Mouse (Mus musculus) ES-E14 (cell line): ENCODE results near the gene Lgals1. TPM values are rescaled to one million over a fixed set of nuclear protein-coding genes. Genes with fewer than 3 reads are reported as not detected.
A peak's percentile ranks its signal among the peaks of the same experiment; 100 is the strongest.

Experiments
- DNase-seq: peaks from one replicate; pipeline ENCODE4 v3.0.0-alpha.2; 2013; ENCODE audit warnings: low read depth, low spot score
- H3K27ac ChIP-seq: 2 replicates; pipeline ENCODE4 v1.5.1; 2012; ENCODE audit warnings: low read depth, mild to moderate bottlenecking, low read length, moderate library complexity, mixed read lengths; ENCODE audit not compliant: poor library complexity, insufficient read depth, severe bottlenecking
- H3K36me3 ChIP-seq: 2 replicates; pipeline ENCODE4 v1.6.1; 2012; ENCODE audit warnings: mild to moderate bottlenecking, low read length, moderate library complexity, mixed read lengths; ENCODE audit not compliant: control insufficient read depth, poor library complexity, insufficient read depth, severe bottlenecking
- H3K4me1 ChIP-seq, 2 experiments: fragments of 150-350 bp in 1 of 2; sonication (generic) in 1 of 2; 2 replicates each; pipeline ENCODE4 v1.6.1; 2012; ENCODE audit warnings: low read length in 2 of 2, mild to moderate bottlenecking in 1 of 2, mixed read lengths in 1 of 2; ENCODE audit not compliant: control insufficient read depth in 2 of 2, insufficient read depth in 2 of 2, poor library complexity in 1 of 2
- H3K4me3 ChIP-seq, 2 experiments: fragments of 150-350 bp in 1 of 2; sonication (generic) in 1 of 2; 2 replicates each; pipeline ENCODE4 v1.5.1; 2012; ENCODE audit warnings: low read length in 2 of 2, low read depth in 1 of 2, mild to moderate bottlenecking in 1 of 2, mixed read lengths in 1 of 2; ENCODE audit not compliant: insufficient read depth in 1 of 2, poor library complexity in 1 of 2, severe bottlenecking in 1 of 2
- H3K9ac ChIP-seq: 2 replicates; pipeline ENCODE4 v1.6.1; 2012; ENCODE audit warnings: low read depth, mild to moderate bottlenecking, low read length, mixed read lengths; ENCODE audit not compliant: poor library complexity, insufficient read depth, severe bottlenecking
- H3K9me3 ChIP-seq: fragments of 150-350 bp; sonication (generic); 2 replicates; pipeline ENCODE4 v1.6.1; 2012; ENCODE audit warnings: low read depth, mild to moderate bottlenecking, low read length; ENCODE audit not compliant: control insufficient read depth, insufficient read depth
- CHD2 ChIP-seq: IDR thresholded peaks from 2 replicates; pipeline ENCODE4 v1.6.1; 2014; ENCODE audit warnings: mild to moderate bottlenecking, low read depth, low read length, inconsistent platforms
- HCFC1 ChIP-seq: IDR thresholded peaks from 2 replicates; pipeline ENCODE4 v1.6.1; 2012; ENCODE audit warnings: low read length, inconsistent platforms, borderline replicate concordance; ENCODE audit not compliant: insufficient read depth
- MAFK ChIP-seq: IDR thresholded peaks from 2 replicates; pipeline ENCODE4 v1.6.1; 2014; ENCODE audit warnings: mild to moderate bottlenecking, low read depth, low read length, inconsistent platforms; ENCODE audit not compliant: insufficient read depth
- ZC3H11A ChIP-seq: IDR thresholded peaks from 2 replicates; pipeline ENCODE4 v1.6.1; 2012; ENCODE audit warnings: low read depth, mild to moderate bottlenecking, inconsistent platforms, low read length, borderline replicate concordance
- ZNF384 ChIP-seq: IDR thresholded peaks from 2 replicates; pipeline ENCODE4 v1.6.1; 2012; ENCODE audit warnings: low read depth, low read length, inconsistent platforms
- in situ Hi-C, 2 experiments: fragments of 600-800 bp; cut with MboI; formaldehyde crosslinking; loops; one replicate each; pipeline ENCODE4 v1.15.1; 2025; ENCODE audit warnings: low sequenced_read_pairs in 2 of 2, inconsistent platforms in 1 of 2; ENCODE audit not compliant: unreplicated experiment in 2 of 2
- total RNA-seq: library from RNA; depleted of rRNA; stranded (reverse); fragments of 300-350 nt; gene quantifications from 2 replicates; pipeline ENCODE4 v1.2.3, GENCODE M21; 2012

Lgals1 gene
- total RNA-seq, 1 experiment, result 1,081 TPM

GRCm38 (mm10) chr15:78937311-78937710, 10.8 kb downstream of the Lgals1 start:
- peaks cover 0 to 15% of the 10 kb centered on the region in 2 experiments; a peak in 1 of 4 replicates for H3K4me1 ChIP-seq
- in situ Hi-C loops, result no loop called here
- DNase-seq, result no peak
- TF ChIP-seq HCFC1, result no peak
- no peak for TF ChIP-seq MAFK
- TF ChIP-seq ZNF384, result no peak
- TF ChIP-seq CHD2, result no peak
- TF ChIP-seq ZC3H11A, result no peak
- H3K27ac ChIP-seq, result no peak overlapping the region
- H3K4me3 ChIP-seq, result peak overlapping the region in 1 of 2 experiments; percentile 15; a peak in 1 of 4 replicates
- H3K9me3 ChIP-seq, result no peaks in the 10 kb centered on the region
- H3K36me3 ChIP-seq, result peaks cover 47% of the 10 kb centered on the region
- H3K9ac ChIP-seq, result 0 out of 2 replicates have a peak overlapping the region, but pooled peaks have one; percentile 3

- H3K4me3 ChIP-seq, result no peak overlapping the region
- in situ Hi-C loops, result no loop called here
- TF ChIP-seq CHD2, result no peak
- DNase-seq, result no peak
- H3K9me3 ChIP-seq, result no peaks in the 10 kb centered on the region
- H3K9ac ChIP-seq, result no peak overlapping the region
- peaks cover 1 to 15% of the 10 kb centered on the region in 2 experiments; a peak in 1 of 4 replicates for H3K4me1 ChIP-seq
- peaks cover 47% of the 10 kb centered on the region for H3K36me3 ChIP-seq
- H3K27ac ChIP-seq, result no peak overlapping the region
These were observed 11.4 kb downstream of the Lgals1 start for GRCm38 (mm10) chr15:78937963-78938362.

- no peak for DNase-seq
- H3K36me3 ChIP-seq, result peaks cover 47% of the 10 kb centered on the region
- H3K9me3 ChIP-seq, result no peaks in the 10 kb centered on the region
- in situ Hi-C loops, result no loop called here
- H3K27ac ChIP-seq, result no peak overlapping the region
- no peak for TF ChIP-seq ZC3H11A
- no peak for TF ChIP-seq CHD2
- no peak for TF ChIP-seq ZNF384
- TF ChIP-seq HCFC1, result no peak
- no peak for TF ChIP-seq MAFK
- no peak overlapping the region for H3K9ac ChIP-seq
- H3K4me3 ChIP-seq, result no peak overlapping the region
- peaks cover 1 to 15% of the 10 kb centered on the region in 2 experiments; a peak in 1 of 4 replicates for H3K4me1 ChIP-seq
These were observed 13.8 kb downstream of the Lgals1 start for GRCm38 (mm10) chr15:78940325-78940724.

GRCm38 (mm10) chr15:78942663-78943062, 16.1 kb downstream of the Lgals1 start:
- H3K9me3 ChIP-seq, result no peaks in the 10 kb centered on the region
- no peak overlapping the region for H3K27ac ChIP-seq
- in situ Hi-C loops, result no loop called here
- no peak for TF ChIP-seq CHD2
- H3K4me3 ChIP-seq, result peak overlapping the region in 1 of 2 experiments; percentile 34; a peak in 1 of 4 replicates
- no peak for DNase-seq
- peaks cover 1 to 3% of the 10 kb centered on the region in 2 experiments; a peak in 1 of 4 replicates for H3K4me1 ChIP-seq
- H3K36me3 ChIP-seq, result peaks cover 37% of the 10 kb centered on the region
- H3K9ac ChIP-seq, result peak overlapping the region; percentile 58; the same call in 1 of the 2 replicates

GRCm38 (mm10) chr15:78946232-78946631, 19.7 kb downstream of the Lgals1 start:
- in situ Hi-C loops, result no loop called here
- H3K9me3 ChIP-seq, result no peaks in the 10 kb centered on the region
- no peak overlapping the region for H3K27ac ChIP-seq
- peaks cover 1 to 8% of the 10 kb centered on the region in 2 experiments; a peak in 1 of 4 replicates for H3K4me1 ChIP-seq
- no peak for DNase-seq
- TF ChIP-seq HCFC1 (no peak), CHD2 (no peak), ZNF384 (no peak), ZC3H11A (no peak), MAFK (no peak)
- H3K9ac ChIP-seq, result no peak overlapping the region
- peaks cover 7% of the 10 kb centered on the region for H3K36me3 ChIP-seq
- no peak overlapping the region for H3K4me3 ChIP-seq
